Mouse (Mus musculus): ENCODE measurements around the gene Btbd3. TPM values are rescaled to one million over a fixed set of nuclear protein-coding genes. Genes with fewer than 3 reads are reported as not detected.

The Btbd3 gene
- polyA plus RNA-seq, 1 experiment from 2014 or later: 8.2 TPM

DNA sequence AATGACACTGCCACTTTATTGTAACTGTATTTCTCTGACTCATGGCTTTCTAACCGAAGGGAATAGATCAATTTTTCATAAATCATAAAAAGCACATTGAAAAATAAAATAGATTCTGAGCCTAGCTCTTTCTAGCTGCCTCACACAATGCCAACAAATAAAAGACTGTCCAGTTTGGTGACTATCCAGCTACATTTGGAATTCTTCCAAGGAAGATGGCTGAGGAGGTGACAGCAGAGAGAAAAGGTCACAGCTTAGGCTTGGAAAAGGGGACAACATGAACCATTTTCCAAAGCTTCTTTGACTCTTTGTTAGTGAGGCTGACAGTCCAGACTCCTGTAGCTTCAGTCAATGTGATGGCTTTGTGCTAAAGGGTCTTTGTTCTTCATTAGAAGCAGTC, 132.2 kb downstream of the Btbd3 start:
- Histone ChIP-seq H3K9me3 (ENCODE audit: control insufficient read depth, low read length) (no peaks in the 10 kb centered on the region), H3K27me3 (replicated peaks; ENCODE audit: control insufficient read depth, insufficient read depth, low read length) (no peaks in the 10 kb centered on the region), H3K27ac (ENCODE audit: low read depth, low read length) (no peak overlapping the region), H3K4me2 (no peak overlapping the region), H3K9ac (ENCODE audit: low read depth, low read length) (no peak overlapping the region), H3K36me3 (ENCODE audit: control insufficient read depth, insufficient read depth, low read length) (no peaks in the 10 kb centered on the region), H3K4me1 (replicated peaks; ENCODE audit: control insufficient read depth, insufficient read depth, low read length) (no peaks in the 10 kb centered on the region), H3K4me3 (ENCODE audit: low read depth, low read length) (no peak overlapping the region)
- WGBS: 76% methylated on average over 1 of the region's 1 CpGs
- DNase-seq (ENCODE audit: low spot score): no peak
- ATAC-seq (replicated peaks; ENCODE audit: low FRiP score): no peak

DNA sequence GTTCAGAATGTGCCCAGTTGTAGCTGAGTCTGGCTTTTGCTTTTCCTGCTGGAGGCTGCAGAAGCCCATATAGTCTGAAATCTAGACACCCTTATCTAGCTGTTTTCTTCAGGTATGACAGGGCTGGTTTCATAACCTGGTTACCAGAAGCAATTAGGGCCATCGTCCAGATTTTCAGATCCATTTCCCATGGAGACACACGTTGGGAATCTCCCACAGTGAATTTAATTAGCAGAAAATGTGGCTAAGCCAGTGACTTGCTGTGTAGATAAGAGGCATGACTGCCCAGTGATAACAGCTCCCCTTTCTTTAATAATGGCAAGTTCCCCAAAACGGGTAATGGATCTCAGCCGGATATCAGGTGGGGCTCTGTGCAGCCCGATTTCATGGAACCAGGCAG, 146.7 kb downstream of the Btbd3 start:
- WGBS: 60% methylated on average over 5 of the region's 5 CpGs
- H3K4me1 ChIP-seq (replicated peaks; ENCODE audit: control insufficient read depth, insufficient read depth, low read length): no peaks in the 10 kb centered on the region
- DNase-seq (ENCODE audit: low spot score): no peak
- no peak overlapping the region for H3K27ac ChIP-seq (ENCODE audit: low read depth, low read length)
- H3K4me2 ChIP-seq: no peak overlapping the region
- no peak overlapping the region for H3K4me3 ChIP-seq (ENCODE audit: low read depth, low read length)
- no peaks in the 10 kb centered on the region for H3K9me3 ChIP-seq (ENCODE audit: control insufficient read depth, low read length)
- H3K27me3 ChIP-seq (replicated peaks; ENCODE audit: control insufficient read depth, insufficient read depth, low read length): no peaks in the 10 kb centered on the region
- no peak overlapping the region for H3K9ac ChIP-seq (ENCODE audit: low read depth, low read length)
- ATAC-seq (replicated peaks; ENCODE audit: low FRiP score): no peak
- H3K36me3 ChIP-seq (ENCODE audit: control insufficient read depth, insufficient read depth, low read length): no peaks in the 10 kb centered on the region

DNA sequence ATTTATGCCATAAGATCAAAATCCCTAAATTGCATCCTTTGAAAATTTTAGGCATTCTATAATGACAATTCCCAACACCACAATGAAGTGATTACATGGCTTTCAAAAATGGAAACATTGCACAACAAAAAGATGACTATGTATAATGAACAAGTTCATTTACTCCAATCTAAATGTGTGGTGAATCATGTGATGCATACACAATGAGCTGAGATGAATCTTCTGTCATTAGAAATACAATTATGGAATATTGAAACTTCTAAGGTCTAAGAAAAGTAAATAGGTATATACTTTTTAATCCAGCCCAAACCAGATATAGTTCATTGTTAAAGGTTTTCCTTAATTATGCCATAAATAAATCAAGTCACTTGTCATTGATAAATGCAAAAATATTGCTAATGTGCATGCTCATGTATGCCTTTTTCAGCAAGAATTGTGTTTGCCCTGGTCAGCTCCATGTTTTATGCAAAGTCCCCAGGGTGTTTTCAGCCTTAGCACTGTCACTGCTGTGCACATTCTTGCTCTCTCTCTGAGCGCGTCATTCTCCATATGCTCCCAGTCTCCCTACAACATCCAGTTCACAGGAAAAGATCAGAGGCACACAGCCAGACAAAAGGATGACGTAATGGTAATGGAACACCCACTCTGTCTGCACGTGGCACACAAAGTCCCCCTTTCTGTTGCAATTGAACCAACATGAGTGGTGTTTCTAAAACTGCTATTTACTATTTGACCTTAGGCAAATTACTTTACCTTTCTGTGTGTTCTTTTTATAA, 149.6 kb downstream of the Btbd3 start:
- no peak overlapping the region for H3K4me3 ChIP-seq (ENCODE audit: low read depth, low read length)
- H3K27me3 ChIP-seq (replicated peaks; ENCODE audit: control insufficient read depth, insufficient read depth, low read length): no peaks in the 10 kb centered on the region
- DNase-seq (ENCODE audit: low spot score): no peak
- no peaks in the 10 kb centered on the region for H3K9me3 ChIP-seq (ENCODE audit: control insufficient read depth, low read length)
- no peak overlapping the region for H3K9ac ChIP-seq (ENCODE audit: low read depth, low read length)
- no peak overlapping the region for H3K27ac ChIP-seq (ENCODE audit: low read depth, low read length)
- no peaks in the 10 kb centered on the region for H3K4me1 ChIP-seq (replicated peaks; ENCODE audit: control insufficient read depth, insufficient read depth, low read length)
- no peaks in the 10 kb centered on the region for H3K36me3 ChIP-seq (ENCODE audit: control insufficient read depth, insufficient read depth, low read length)
- WGBS: 57% methylated on average over 4 of the region's 4 CpGs
- ATAC-seq (replicated peaks; ENCODE audit: low FRiP score): no peak
- no peak overlapping the region for H3K4me2 ChIP-seq

DNA sequence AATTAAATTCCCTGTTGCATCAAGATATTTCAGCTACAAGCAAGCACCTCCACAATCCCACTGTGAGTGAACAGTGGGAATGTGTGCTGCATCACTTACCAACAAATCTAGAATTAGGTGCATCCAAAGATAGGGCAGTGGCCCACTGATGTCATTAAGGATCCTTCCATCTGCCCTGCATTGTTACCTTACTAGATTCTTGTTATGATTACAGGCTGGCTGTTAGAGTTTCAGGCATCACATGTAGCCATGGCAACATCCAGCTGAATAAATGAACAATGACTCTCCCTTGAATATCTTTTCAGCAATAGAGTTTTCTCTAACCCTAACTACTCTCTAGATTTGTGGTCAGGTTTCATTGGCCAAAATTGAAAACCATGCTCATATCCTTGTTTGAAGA, 150.3 kb downstream of the Btbd3 start:
- no peak overlapping the region for H3K27ac ChIP-seq (ENCODE audit: low read depth, low read length)
- H3K4me2 ChIP-seq: no peak overlapping the region
- no peak for ATAC-seq (replicated peaks; ENCODE audit: low FRiP score)
- H3K4me1 ChIP-seq (replicated peaks; ENCODE audit: control insufficient read depth, insufficient read depth, low read length): no peaks in the 10 kb centered on the region
- no peaks in the 10 kb centered on the region for H3K9me3 ChIP-seq (ENCODE audit: control insufficient read depth, low read length)
- no peak overlapping the region for H3K9ac ChIP-seq (ENCODE audit: low read depth, low read length)
- no peaks in the 10 kb centered on the region for H3K36me3 ChIP-seq (ENCODE audit: control insufficient read depth, insufficient read depth, low read length)
- no peak for DNase-seq (ENCODE audit: low spot score)
- no peaks in the 10 kb centered on the region for H3K27me3 ChIP-seq (replicated peaks; ENCODE audit: control insufficient read depth, insufficient read depth, low read length)
- H3K4me3 ChIP-seq (ENCODE audit: low read depth, low read length): no peak overlapping the region

DNA sequence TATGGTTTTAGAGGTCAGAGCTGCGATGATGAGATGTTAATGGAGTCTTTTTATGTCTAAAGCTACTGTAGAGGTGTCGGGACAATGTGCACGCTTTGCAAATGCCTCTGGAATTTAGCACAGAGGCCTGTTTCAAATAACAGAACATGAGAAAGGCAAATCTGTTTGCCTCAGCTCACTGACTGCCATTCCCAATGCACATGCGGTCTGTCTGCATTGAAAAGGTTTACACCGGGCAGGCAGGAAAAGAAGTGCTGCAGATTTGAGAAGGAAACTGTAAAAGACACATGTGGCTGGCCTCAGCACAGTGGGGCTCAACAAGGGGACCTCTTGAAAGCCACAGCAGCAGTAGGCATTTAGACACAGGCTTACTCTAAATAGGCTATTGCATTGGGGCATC, 156.2 kb downstream of the Btbd3 start:
- Histone ChIP-seq H3K4me2 (no peak overlapping the region), H3K36me3 (ENCODE audit: control insufficient read depth, insufficient read depth, low read length) (no peaks in the 10 kb centered on the region), H3K27ac (ENCODE audit: low read depth, low read length) (no peak overlapping the region), H3K4me1 (replicated peaks; ENCODE audit: control insufficient read depth, insufficient read depth, low read length) (no peaks in the 10 kb centered on the region), H3K4me3 (ENCODE audit: low read depth, low read length) (no peak overlapping the region), H3K27me3 (replicated peaks; ENCODE audit: control insufficient read depth, insufficient read depth, low read length) (no peaks in the 10 kb centered on the region), H3K9me3 (ENCODE audit: control insufficient read depth, low read length) (no peaks in the 10 kb centered on the region), H3K9ac (ENCODE audit: low read depth, low read length) (no peak overlapping the region)
- no peak for DNase-seq (ENCODE audit: low spot score)
- ATAC-seq (replicated peaks; ENCODE audit: low FRiP score): no peak
- WGBS: 65% methylated on average over 5 of the region's 5 CpGs

DNA sequence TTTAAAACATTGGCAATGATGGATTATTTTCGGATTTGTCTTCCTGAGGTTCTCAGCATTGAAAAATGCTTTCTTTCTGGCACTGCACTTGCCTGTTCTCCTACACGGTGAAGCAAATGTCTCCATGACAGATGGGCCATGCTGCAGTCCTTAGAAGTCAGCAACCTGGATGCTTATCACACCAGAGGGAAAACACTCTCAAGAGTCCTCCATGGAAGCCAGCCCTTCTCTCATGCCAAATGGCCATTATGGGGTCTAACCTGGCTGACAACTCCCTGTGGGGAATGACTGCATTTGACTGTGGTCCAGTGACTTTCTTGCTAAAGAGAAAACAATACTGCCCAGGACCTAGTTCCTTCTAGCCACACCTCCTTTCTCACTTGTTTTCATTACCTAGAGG, 166.0 kb downstream of the Btbd3 start:
- Histone ChIP-seq H3K27me3 (replicated peaks; ENCODE audit: control insufficient read depth, insufficient read depth, low read length) (no peaks in the 10 kb centered on the region), H3K9ac (ENCODE audit: low read depth, low read length) (no peak overlapping the region), H3K4me2 (no peak overlapping the region), H3K27ac (ENCODE audit: low read depth, low read length) (no peak overlapping the region), H3K36me3 (ENCODE audit: control insufficient read depth, insufficient read depth, low read length) (no peaks in the 10 kb centered on the region), H3K4me1 (replicated peaks; ENCODE audit: control insufficient read depth, insufficient read depth, low read length) (no peaks in the 10 kb centered on the region), H3K9me3 (ENCODE audit: control insufficient read depth, low read length) (no peaks in the 10 kb centered on the region), H3K4me3 (ENCODE audit: low read depth, low read length) (no peak overlapping the region)
- WGBS: 63% methylated on average over 2 of the region's 2 CpGs
- no peak for DNase-seq (ENCODE audit: low spot score)
- no peak for ATAC-seq (replicated peaks; ENCODE audit: low FRiP score)

DNA sequence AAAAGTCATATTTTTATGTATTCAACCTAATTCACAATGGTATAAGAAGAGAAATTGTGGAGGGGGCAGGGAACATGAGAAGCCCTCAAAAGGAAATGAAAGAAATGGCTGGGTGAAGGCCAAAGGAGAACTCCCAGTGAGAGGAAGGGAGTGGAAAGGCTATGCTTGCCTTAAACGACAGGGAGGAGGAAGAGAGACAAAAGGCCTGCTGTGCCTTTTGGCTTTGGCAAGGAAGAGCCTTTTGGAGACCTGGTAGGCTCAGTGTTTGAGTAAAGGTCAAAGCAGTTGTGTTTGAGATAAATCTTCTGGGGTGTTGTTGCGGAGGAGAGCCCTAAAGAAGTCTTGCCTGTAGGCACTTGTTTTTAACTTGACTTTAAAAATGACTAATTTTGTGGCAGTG, 175.6 kb downstream of the Btbd3 start:
- Histone ChIP-seq H3K27me3 (replicated peaks; ENCODE audit: control insufficient read depth, insufficient read depth, low read length) (no peaks in the 10 kb centered on the region), H3K4me1 (replicated peaks; ENCODE audit: control insufficient read depth, insufficient read depth, low read length) (no peaks in the 10 kb centered on the region), H3K9me3 (ENCODE audit: control insufficient read depth, low read length) (no peaks in the 10 kb centered on the region), H3K9ac (ENCODE audit: low read depth, low read length) (no peak overlapping the region), H3K4me2 (no peak overlapping the region), H3K36me3 (ENCODE audit: control insufficient read depth, insufficient read depth, low read length) (no peaks in the 10 kb centered on the region), H3K4me3 (ENCODE audit: low read depth, low read length) (no peak overlapping the region), H3K27ac (ENCODE audit: low read depth, low read length) (no peak overlapping the region)
- DNase-seq (ENCODE audit: low spot score) (no peak), ATAC-seq (replicated peaks; ENCODE audit: low FRiP score) (no peak)
- 49% methylated on average over 2 of the region's 2 CpGs for WGBS

DNA sequence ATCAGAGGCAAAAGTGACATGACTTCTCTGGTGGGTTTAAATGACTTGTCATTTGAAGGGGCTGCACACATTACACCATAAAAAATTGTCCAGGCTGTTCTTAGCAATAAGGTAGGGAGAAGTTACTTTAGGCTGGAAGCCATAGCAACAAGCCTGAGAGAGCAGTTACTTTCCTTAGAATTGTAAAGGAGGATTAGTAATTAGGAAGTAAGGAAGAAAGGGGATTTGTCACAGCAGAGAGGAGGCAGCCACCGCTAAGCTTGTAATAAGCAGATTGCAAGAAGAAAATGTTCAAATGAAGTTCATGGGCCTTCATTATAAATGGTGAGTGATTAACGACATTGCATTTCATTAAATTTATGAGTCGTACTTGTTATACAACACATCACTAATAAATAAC, 190.1 kb downstream of the Btbd3 start:
- WGBS: 67% methylated on average over 3 of the region's 3 CpGs
- ATAC-seq (replicated peaks; ENCODE audit: low FRiP score): no peak
- Histone ChIP-seq H3K27me3 (replicated peaks; ENCODE audit: control insufficient read depth, insufficient read depth, low read length) (no peaks in the 10 kb centered on the region), H3K4me1 (replicated peaks; ENCODE audit: control insufficient read depth, insufficient read depth, low read length) (no peaks in the 10 kb centered on the region), H3K36me3 (ENCODE audit: control insufficient read depth, insufficient read depth, low read length) (no peaks in the 10 kb centered on the region), H3K27ac (ENCODE audit: low read depth, low read length) (no peak overlapping the region), H3K9me3 (ENCODE audit: control insufficient read depth, low read length) (no peaks in the 10 kb centered on the region), H3K4me3 (ENCODE audit: low read depth, low read length) (no peak overlapping the region), H3K9ac (ENCODE audit: low read depth, low read length) (no peak overlapping the region), H3K4me2 (no peak overlapping the region)
- DNase-seq (ENCODE audit: low spot score): no peak

DNA sequence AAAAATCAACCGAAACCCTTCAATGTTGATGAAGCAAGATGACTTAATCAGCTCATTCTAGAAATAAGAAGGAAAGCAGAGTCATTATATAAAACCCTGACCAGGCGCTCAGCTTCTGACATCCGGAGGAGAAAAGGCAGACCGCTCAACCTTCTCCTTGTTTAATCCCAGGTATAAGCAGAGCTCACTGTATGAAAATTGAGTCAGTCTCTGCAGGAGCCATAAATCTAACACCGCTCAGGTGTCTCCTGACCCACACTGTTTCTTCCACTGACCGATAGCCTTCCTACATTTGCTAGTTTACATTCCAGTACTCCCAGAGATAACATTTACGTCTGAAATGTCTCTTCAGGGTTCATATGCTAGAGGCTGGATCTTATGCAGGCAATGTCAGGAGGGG, 190.6 kb downstream of the Btbd3 start:
- no peaks in the 10 kb centered on the region for H3K9me3 ChIP-seq (ENCODE audit: control insufficient read depth, low read length)
- ATAC-seq (replicated peaks; ENCODE audit: low FRiP score): no peak

More for the DNA sequence above, 190.6 kb downstream of the Btbd3 start:
- Histone ChIP-seq H3K9ac (ENCODE audit: low read depth, low read length) (no peak overlapping the region), H3K4me1 (replicated peaks; ENCODE audit: control insufficient read depth, insufficient read depth, low read length) (no peaks in the 10 kb centered on the region), H3K27ac (ENCODE audit: low read depth, low read length) (no peak overlapping the region), H3K36me3 (ENCODE audit: control insufficient read depth, insufficient read depth, low read length) (no peaks in the 10 kb centered on the region), H3K4me2 (no peak overlapping the region), H3K4me3 (ENCODE audit: low read depth, low read length) (no peak overlapping the region), H3K27me3 (replicated peaks; ENCODE audit: control insufficient read depth, insufficient read depth, low read length) (no peaks in the 10 kb centered on the region)
- no peak for DNase-seq (ENCODE audit: low spot score)
- 70% methylated on average over 7 of the region's 7 CpGs for WGBS

All from liver, embryonic 11.5 days (tissue).